Mouse (Mus musculus): ENCODE data around the gene Adck1.

DNA sequence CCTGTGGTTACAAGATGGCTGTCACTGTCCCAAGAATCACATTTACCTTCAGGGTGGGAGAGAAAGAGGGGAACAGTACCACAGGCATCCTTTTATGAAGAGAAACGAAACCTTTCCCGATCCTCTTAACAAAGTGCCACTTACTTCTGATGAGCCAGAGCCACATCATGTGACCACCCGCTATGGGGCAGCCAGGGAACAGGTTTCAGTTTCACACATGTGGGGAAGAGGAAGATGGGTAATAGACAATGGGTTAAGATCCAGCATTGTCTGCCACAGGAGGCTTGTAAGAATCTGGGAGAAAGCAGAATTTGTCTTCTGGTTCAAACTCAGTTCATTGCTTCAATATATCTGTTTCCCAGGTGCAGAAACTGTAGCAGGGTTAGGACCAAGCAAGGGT, 85.1 kb downstream of the Adck1 start:
- no peak for TF ChIP-seq CTCF (IDR thresholded peaks at IDR 0.05; ENCODE audit: insufficient read depth, low read length)
- no peak for TF ChIP-seq POLR2A (IDR thresholded peaks at IDR 0.05; ENCODE audit: borderline replicate concordance, extremely low read depth, low read depth, low read length)

All from lung, adult 2 months (tissue).